ENCODE assay signal across 10 mouse cellular contexts in the genomic region with DNA sequence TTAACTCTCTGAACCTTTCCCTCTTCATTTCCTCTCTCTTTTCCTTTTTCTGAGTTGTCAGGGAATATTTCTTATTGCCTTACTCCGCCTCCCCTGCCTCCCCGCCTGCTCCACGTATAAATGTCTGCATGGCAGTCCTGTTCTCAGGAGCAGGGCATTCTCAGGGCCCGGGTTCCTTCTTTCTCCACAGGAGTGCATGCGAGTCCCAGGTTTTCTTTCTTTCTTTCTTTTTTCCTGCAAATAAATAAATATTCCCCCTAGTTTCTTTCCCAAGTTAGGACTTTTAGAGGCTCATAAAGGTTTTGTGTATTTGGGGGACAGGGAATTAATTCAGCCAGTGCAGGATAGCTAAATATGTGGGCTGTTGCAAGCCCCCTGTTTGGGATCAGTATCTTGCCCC. TPM values are rescaled to one million over a fixed set of nuclear protein-coding genes. Genes with fewer than 3 reads are reported as not detected.
DNase-seq lines count a peak whose midpoint lies in the region; ATAC-seq lines count a peak whose summit lies in the region.
"Had no signal": no experiment of that assay in that cellular context is flagged by ENCODE, and none has a peak within 500 bp of the region (broad histone marks: within the 10 kb centered on the region; RNA-seq: fewer than 3 reads in every experiment).

No protein-coding gene starts in this region.

- peak overlapping the region; percentile 85 for H3K4me3 ChIP-seq in embryonic facial prominence, embryonic 10.5 days
- H3K4me3 ChIP-seq in intestine, embryonic 15.5 days (replicated peaks) = peak overlapping the region; percentile 91
- no peak overlapping the region; the same call in 1 of the 2 replicates for H3K4me3 ChIP-seq in midbrain, embryonic 16.5 days (ENCODE audit: low read depth, low read length)

- WGBS in embryonic facial prominence, embryonic 10.5 days = 3% methylated on average over 5 of the region's 5 CpGs
- WGBS in intestine, embryonic 15.5 days = 32% methylated on average over 5 of the region's 5 CpGs
- WGBS in midbrain, embryonic 16.5 days = 20% methylated on average over 5 of the region's 5 CpGs

- peak overlapping the region; percentile 87 for H3K4me2 ChIP-seq in intestine, embryonic 15.5 days (replicated peaks)
- peak overlapping the region; percentile 2; the same call in 1 of the 2 replicates for H3K4me2 ChIP-seq in midbrain, embryonic 16.5 days (ENCODE audit: low read length)

- H3K4me1 ChIP-seq in embryonic facial prominence, embryonic 10.5 days = peaks cover 75% of the 10 kb centered on the region
- peaks cover 23% of the 10 kb centered on the region for H3K4me1 ChIP-seq in intestine, embryonic 15.5 days (replicated peaks)
- H3K4me1 ChIP-seq in midbrain, embryonic 16.5 days (ENCODE audit: control insufficient read depth, insufficient read depth, low read length) = peaks cover 36% of the 10 kb centered on the region

- peak; percentile 31 for DNase-seq in heart, adult 11 months
- DNase-seq in heart, adult 18-20 months = no peak
- peak; percentile 34 for DNase-seq in embryonic facial prominence, embryonic 10.5 days (ENCODE audit: low spot score)
- no peak for DNase-seq in thymus, postnatal 36 days
- no peak for DNase-seq in gastrocnemius, postnatal 10 days
- no peak for DNase-seq in left cerebral cortex, postnatal 25 days (ENCODE audit: low spot score in 2 of 2)

- no peaks in the 10 kb centered on the region for H3K36me3 ChIP-seq in embryonic facial prominence, embryonic 10.5 days (replicated peaks)
- no peaks in the 10 kb centered on the region for H3K36me3 ChIP-seq in intestine, embryonic 15.5 days
- H3K36me3 ChIP-seq in midbrain, embryonic 16.5 days (ENCODE audit: control insufficient read depth, insufficient read depth, low read length) = no peaks in the 10 kb centered on the region

- peaks cover 90% of the 10 kb centered on the region for H3K27me3 ChIP-seq in embryonic facial prominence, embryonic 10.5 days (replicated peaks; ENCODE audit: low read depth, poor library complexity, severe bottlenecking)
- no peaks in the 10 kb centered on the region for H3K27me3 ChIP-seq in intestine, embryonic 15.5 days (replicated peaks)
- peaks cover 32% of the 10 kb centered on the region for H3K27me3 ChIP-seq in midbrain, embryonic 16.5 days (ENCODE audit: control insufficient read depth, insufficient read depth, low read depth, low read length)

- H3K9ac ChIP-seq in intestine, embryonic 15.5 days = no peak overlapping the region
- H3K9ac ChIP-seq in midbrain, embryonic 16.5 days (ENCODE audit: low read depth, low read length) = no peak overlapping the region

- no peak for ATAC-seq in intestine, embryonic 15.5 days
- ATAC-seq in midbrain, embryonic 16.5 days = no peak

- no peak overlapping the region for H3K27ac ChIP-seq in embryonic facial prominence, embryonic 10.5 days (replicated peaks)
- peak overlapping the region; percentile 100 for H3K27ac ChIP-seq in intestine, embryonic 15.5 days
- H3K27ac ChIP-seq in midbrain, embryonic 16.5 days (ENCODE audit: low read length) = no peak overlapping the region
- H3K27ac ChIP-seq: macrophage had no signal

- H3K9me3 ChIP-seq in embryonic facial prominence, embryonic 10.5 days = no peaks in the 10 kb centered on the region
- H3K9me3 ChIP-seq in intestine, embryonic 15.5 days = no peaks in the 10 kb centered on the region
- no peaks in the 10 kb centered on the region for H3K9me3 ChIP-seq in midbrain, embryonic 16.5 days (replicated peaks; ENCODE audit: control insufficient read depth, low read length, poor library complexity, severe bottlenecking)

- intact Hi-C loops in left cerebral cortex, postnatal 25 days (cut with DNase I) = loop anchor here (5.0 kb wide), 1 partner anchor 45 kb away; no protein-coding TSS in a partner anchor

RNA-seq across cellular contexts. Expression of a gene that starts 2.5 kb away (rescaled TPM):
- total RNA-seq in heart, adult 18-20 months (2021) = 1 to 10 TPM; 1.2 to 2.0 TPM
- 9.7 and 12.5 TPM in 2 replicates for polyA plus RNA-seq in embryonic facial prominence, embryonic 10.5 days (2016; fragmentation: Nextera tagmentation; extraction: Ambion mirVana)
- polyA plus RNA-seq in intestine, embryonic 15.5 days (2015; fragmentation: Nextera tagmentation; extraction: Ambion mirVana) = 14.2 and 16.5 TPM in 2 replicates
- polyA plus RNA-seq in midbrain, embryonic 16.5 days (2015; fragmentation: Nextera tagmentation; extraction: Ambion mirVana) = 4.0 and 4.4 TPM in 2 replicates
- total RNA-seq in gastrocnemius, postnatal 10 days (2021) = 1 to 10 TPM; 7.3 to 8.0 TPM
- 1 to 10 TPM; 2.2 to 4.8 TPM for total RNA-seq in left cerebral cortex, postnatal 25 days (2021)

RNA-seq across cellular contexts. Expression of a gene that starts 27.7 kb away (rescaled TPM):
- total RNA-seq in heart, adult 18-20 months (2021) = 1 to 10 TPM; 1.5 to 2.4 TPM
- 0.85 and 0.88 TPM in 2 replicates for polyA plus RNA-seq in embryonic facial prominence, embryonic 10.5 days (2016; fragmentation: Nextera tagmentation; extraction: Ambion mirVana)
- polyA plus RNA-seq in intestine, embryonic 15.5 days (2015; fragmentation: Nextera tagmentation; extraction: Ambion mirVana) = 0.71 and 0.87 TPM in 2 replicates
- polyA plus RNA-seq in midbrain, embryonic 16.5 days (2015; fragmentation: Nextera tagmentation; extraction: Ambion mirVana) = 0.34 TPM in 1 of 2 replicates, not detected in the other
- total RNA-seq in gastrocnemius, postnatal 10 days (2021) = 1 to 10 TPM; 1.2 to 1.9 TPM
- under 1 TPM; 0.48 to 0.76 TPM for total RNA-seq in left cerebral cortex, postnatal 25 days (2021)
- polyA plus RNA-seq: C2C12 had no signal

Comparison
In these comparisons a context has a peak if more than half of its experiments do, and no peak if none do; other contexts are left out.
1. DNase-seq: peak in heart, adult 11 months (single experiment) and embryonic facial prominence, embryonic 10.5 days (single experiment); none in heart, adult 18-20 months (0 of 2), thymus, postnatal 36 days (0 of 2), gastrocnemius, postnatal 10 days (single experiment) and left cerebral cortex, postnatal 25 days (0 of 2).